Mouse (Mus musculus) ES-Bruce4 (cell line): ENCODE measurements around the gene H60b.

Experiments
- CTCF ChIP-seq: IDR thresholded peaks from one replicate; pipeline ENCODE4 v1.8.1; 2011; ENCODE audit warnings: low read depth, low read length
- EP300 ChIP-seq: IDR thresholded peaks from 2 replicates; pipeline ENCODE4 v1.6.1; 2011; ENCODE audit warnings: low read depth, low read length; ENCODE audit not compliant: insufficient read depth
- POLR2A ChIP-seq: IDR thresholded peaks from one replicate; pipeline ENCODE4 v1.8.1; 2011; ENCODE audit warnings: low read length; ENCODE audit not compliant: insufficient read depth

- no peak for TF ChIP-seq POLR2A
- no peak for TF ChIP-seq CTCF
- no peak for TF ChIP-seq EP300
Observed at GRCm38 (mm10) chr10:22299324-22299723, 140.9 kb downstream of the H60b start.
